Comparison of ENCODE assay signal across 7 mouse cellular contexts in genomic region chr15:80083740-80084139, GRCm38 (mm10). TPM values are rescaled to one million over a fixed set of nuclear protein-coding genes. Genes with fewer than 3 reads are reported as not detected.
DNase-seq lines count a peak whose midpoint lies in the region; ATAC-seq and TF ChIP-seq lines count a peak whose summit lies in the region.

No protein-coding gene starts in this region.

- peak overlapping the region; percentile 77 for H3K4me3 ChIP-seq in forebrain, embryonic 11.5 days (ENCODE audit: low read depth, low read length)
- H3K4me3 ChIP-seq in liver, adult 2 months (ENCODE audit: insufficient read depth, low read depth, low read length): peak overlapping the region; percentile 62
- H3K4me3 ChIP-seq in stomach, embryonic 15.5 days (replicated peaks): peak overlapping the region; percentile 70

- H3K4me2 ChIP-seq in forebrain, embryonic 11.5 days (ENCODE audit: low read depth, low read length, severe bottlenecking): peak overlapping the region; percentile 63
- H3K4me2 ChIP-seq in stomach, embryonic 15.5 days: peak overlapping the region; percentile 58

- H3K9me3 ChIP-seq in forebrain, embryonic 11.5 days (ENCODE audit: control insufficient read depth, low read length): no peaks in the 10 kb centered on the region
- H3K9me3 ChIP-seq in stomach, embryonic 15.5 days: no peaks in the 10 kb centered on the region

- no peaks in the 10 kb centered on the region for H3K79me2 ChIP-seq in liver, adult 2 months (ENCODE audit: control insufficient read depth, insufficient read depth, low read length)

- 3% methylated on average over 12 of the region's 12 CpGs for WGBS in forebrain, embryonic 11.5 days
- 2% methylated on average over 12 of the region's 12 CpGs for WGBS in liver, adult 2 months
- WGBS in stomach, embryonic 15.5 days: under 1% methylated on average over 12 of the region's 12 CpGs

- H3K9ac ChIP-seq in forebrain, embryonic 11.5 days (ENCODE audit: low read length): peak overlapping the region; percentile 97
- H3K9ac ChIP-seq in liver, adult 2 months (ENCODE audit: low read depth, low read length): peak overlapping the region; percentile 73
- H3K9ac ChIP-seq in stomach, embryonic 15.5 days: peak overlapping the region; percentile 17; the same call in 1 of the 2 replicates

- peak; percentile 22 for DNase-seq in right cerebral cortex, postnatal 4 days
- DNase-seq in right cerebral cortex, postnatal 25 days: no peak
- DNase-seq in forebrain, embryonic 11.5 days (ENCODE audit: low spot score): peak; percentile 67
- no peak for DNase-seq in liver, adult 2 months (ENCODE audit: extremely low read depth, low read depth, low spot score)
- no peak for DNase-seq in thymus, postnatal 10 days (ENCODE audit: low spot score in 2 of 2)

- no peak for TF ChIP-seq CTCF in liver, adult 2 months (IDR thresholded peaks at IDR 0.05; ENCODE audit: low read depth, low read length)

- peaks cover 16% of the 10 kb centered on the region for H3K36me3 ChIP-seq in forebrain, embryonic 11.5 days (ENCODE audit: control insufficient read depth, insufficient read depth, low read length)
- H3K36me3 ChIP-seq in liver, adult 2 months (ENCODE audit: control insufficient read depth, insufficient read depth, low read length): peaks cover 33% of the 10 kb centered on the region
- H3K36me3 ChIP-seq in stomach, embryonic 15.5 days: peaks cover 22% of the 10 kb centered on the region

- H3K27ac ChIP-seq in forebrain, embryonic 11.5 days (ENCODE audit: low read depth, low read length): peak overlapping the region; percentile 87
- H3K27ac ChIP-seq in liver, adult 2 months (replicated peaks; ENCODE audit: insufficient read depth, low read depth, low read length): peak overlapping the region; percentile 80
- H3K27ac ChIP-seq in stomach, embryonic 15.5 days: peak overlapping the region; percentile 91

- H3K4me1 ChIP-seq in forebrain, embryonic 11.5 days (replicated peaks; ENCODE audit: control insufficient read depth, insufficient read depth, low read length): peaks cover 13% of the 10 kb centered on the region
- H3K4me1 ChIP-seq in liver, adult 2 months (ENCODE audit: control insufficient read depth, insufficient read depth, low read length): peaks cover 10% of the 10 kb centered on the region
- peaks cover 23% of the 10 kb centered on the region for H3K4me1 ChIP-seq in stomach, embryonic 15.5 days

- peak; percentile 19; the same call in 1 of the 2 replicates for ATAC-seq in forebrain, embryonic 11.5 days (replicated peaks; ENCODE audit: low FRiP score)
- ATAC-seq in stomach, embryonic 15.5 days (ENCODE audit: insufficient read depth, low FRiP score, low read depth): 0 out of 2 replicates have a peak, but pooled peaks have one; percentile 1
- no peak for ATAC-seq in cerebellum, adult (ENCODE audit: insufficient number of reproducible peaks, low FRiP score, low TSS enrichment)

- H3K27me3 ChIP-seq in forebrain, embryonic 11.5 days (ENCODE audit: control insufficient read depth, insufficient read depth, low read length): no peaks in the 10 kb centered on the region
- no peaks in the 10 kb centered on the region for H3K27me3 ChIP-seq in liver, adult 2 months (ENCODE audit: control insufficient read depth, insufficient read depth, low read length)
- H3K27me3 ChIP-seq in stomach, embryonic 15.5 days (replicated peaks): no peaks in the 10 kb centered on the region

- TF ChIP-seq POLR2A in liver, adult 2 months (IDR thresholded peaks at IDR 0.05; ENCODE audit: extremely low read depth, insufficient read depth, low read length): no peak

RNA-seq across cellular contexts. Expression of gene Syngr1, which starts 7.4 kb away (rescaled TPM):
- 11.3 and 13.6 TPM in 2 replicates for polyA plus RNA-seq in forebrain, embryonic 11.5 days (2014; fragmentation: Nextera tagmentation; extraction: Ambion mirVana)
- total RNA-seq in liver, adult 2 months (2014; rRNA removed): 0.28 and 0.47 TPM in 2 replicates
- 1.2 and 1.6 TPM in 2 replicates for polyA plus RNA-seq in liver, adult 2 months (2012; rRNA removed)
- 32.8 and 34.7 TPM in 2 replicates for polyA plus RNA-seq in stomach, embryonic 15.5 days (2015; fragmentation: Nextera tagmentation; extraction: Ambion mirVana)

RNA-seq across cellular contexts. Expression of gene Rpl3, which starts 7.9 kb away (rescaled TPM):
- polyA plus RNA-seq in forebrain, embryonic 11.5 days (2014; fragmentation: Nextera tagmentation; extraction: Ambion mirVana): 1,023 and 1,042 TPM in 2 replicates
- total RNA-seq in liver, adult 2 months (2014; rRNA removed): 399 and 467 TPM in 2 replicates
- polyA plus RNA-seq in liver, adult 2 months (2012; rRNA removed): 304 and 375 TPM in 2 replicates
- polyA plus RNA-seq in stomach, embryonic 15.5 days (2015; fragmentation: Nextera tagmentation; extraction: Ambion mirVana): 883 and 1,069 TPM in 2 replicates

RNA-seq across cellular contexts. Expression of gene Tab1, which starts 49.2 kb away (rescaled TPM):
- 36.7 and 40.0 TPM in 2 replicates for polyA plus RNA-seq in forebrain, embryonic 11.5 days (2014; fragmentation: Nextera tagmentation; extraction: Ambion mirVana)
- 4.1 and 4.3 TPM in 2 replicates for total RNA-seq in liver, adult 2 months (2014; rRNA removed)
- 5.0 and 5.1 TPM in 2 replicates for polyA plus RNA-seq in liver, adult 2 months (2012; rRNA removed)
- polyA plus RNA-seq in stomach, embryonic 15.5 days (2015; fragmentation: Nextera tagmentation; extraction: Ambion mirVana): 29.5 and 33.2 TPM in 2 replicates

Comparison
In these comparisons a context has a peak if more than half of its experiments do, and no peak if none do; other contexts are left out.
1. DNase-seq: peak in right cerebral cortex, postnatal 4 days (single experiment) and forebrain, embryonic 11.5 days (single experiment); none in right cerebral cortex, postnatal 25 days (single experiment), liver, adult 2 months (single experiment) and thymus, postnatal 10 days (0 of 2).
2. H3K9ac ChIP-seq: peak in every context shown above with its lines; median percentile 97 in forebrain, embryonic 11.5 days; 73 in liver, adult 2 months; 17 in stomach, embryonic 15.5 days.
3. Peak in every context shown above with its lines, with median percentiles within 50 percentile points of each other: H3K27ac ChIP-seq and H3K4me3 ChIP-seq.